Mouse (Mus musculus) lung, postnatal 0 days (tissue): ENCODE results near the gene Smoc1.

Source experiments
- CTCF ChIP-seq: IDR thresholded peaks from 2 replicates; pipeline ENCODE4 v1.5.1; 2016; ENCODE audit warnings: antibody characterized with exemption, mild to moderate bottlenecking
- EP300 ChIP-seq: IDR thresholded peaks from 2 replicates; pipeline ENCODE4 v1.6.1; 2016; ENCODE audit warnings: antibody characterized with exemption, mild to moderate bottlenecking, control low read depth

- no peak for TF ChIP-seq CTCF
- TF ChIP-seq EP300 = no peak
These were observed 139.5 kb downstream of the Smoc1 start for GRCm38 (mm10) chr12:81166092-81166491.
